Mouse (Mus musculus): ENCODE data around the gene Agbl2. TPM values are rescaled to one million over a fixed set of nuclear protein-coding genes. Genes with fewer than 3 reads are reported as not detected.
A peak's percentile ranks its signal among the peaks of the same experiment; 100 is the strongest.
"Not testable (repeated sequence)": the region's sequence is repeated elsewhere in the genome, so short reads cannot be mapped to it uniquely, and the experiment has no call there.

Gene Agbl2
- total RNA-seq, 2 experiments from 2014 or later, result 1.0 to 1.1 TPM

DNA sequence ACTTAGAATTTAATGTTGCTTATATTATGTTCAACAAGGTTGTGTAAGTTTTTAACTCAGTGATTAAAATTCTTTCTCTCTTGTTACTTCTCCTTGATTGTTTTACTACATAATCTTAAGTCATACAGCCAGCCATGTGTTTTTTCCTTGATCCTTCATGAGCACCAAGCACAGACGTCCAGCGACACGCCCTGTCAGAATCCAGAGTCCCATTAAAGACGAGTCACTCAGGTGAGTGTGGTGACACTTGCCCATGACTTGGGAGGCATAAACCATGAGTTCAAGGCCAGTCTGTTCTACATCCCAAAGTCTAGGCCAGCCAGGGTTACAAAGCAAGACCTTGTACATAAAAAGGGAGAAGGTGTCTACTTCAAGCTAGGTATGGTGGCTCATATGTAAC, 33.6 kb downstream of the Agbl2 start:
- DNase-seq, result no peak

DNA sequence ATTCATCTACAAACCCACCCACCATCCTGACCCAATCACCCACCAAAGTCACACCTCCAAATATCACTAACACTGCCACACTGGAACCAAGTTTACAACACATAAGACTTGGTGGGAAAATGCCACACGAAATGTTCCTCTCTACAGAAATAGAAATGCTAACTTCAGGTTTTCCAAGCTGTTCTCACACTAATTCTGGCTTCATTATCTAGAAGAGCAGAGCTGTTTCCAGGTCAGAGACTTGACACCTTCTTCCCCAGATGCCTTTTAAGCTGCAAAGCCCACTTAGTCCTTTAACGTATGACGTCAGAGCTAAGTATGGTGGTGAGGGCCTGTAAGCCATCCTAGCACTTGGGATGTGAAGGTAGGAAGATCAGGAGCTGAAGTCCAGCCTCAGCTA, 36.2 kb downstream of the Agbl2 start:
- no peak for DNase-seq

DNA sequence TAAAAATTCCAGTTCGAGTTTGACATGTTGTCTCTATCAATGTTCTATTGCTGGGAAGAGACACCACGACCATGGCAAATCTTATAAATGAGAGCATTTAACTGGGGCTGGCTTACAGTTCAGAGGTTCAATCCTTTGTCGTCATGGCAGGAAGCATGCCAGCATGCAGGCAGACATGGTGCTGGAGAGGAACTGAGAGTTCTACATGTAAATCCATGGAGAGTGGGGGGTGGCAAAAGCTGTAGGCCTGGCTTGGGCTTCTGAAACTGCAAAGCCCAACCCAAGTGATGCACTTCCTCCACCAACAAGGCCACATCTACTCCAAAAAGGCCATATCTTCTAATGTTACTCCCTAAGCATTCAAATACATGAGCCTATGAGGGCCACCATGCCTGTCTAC, 38.4 kb downstream of the Agbl2 start:
- no peak for DNase-seq

DNA sequence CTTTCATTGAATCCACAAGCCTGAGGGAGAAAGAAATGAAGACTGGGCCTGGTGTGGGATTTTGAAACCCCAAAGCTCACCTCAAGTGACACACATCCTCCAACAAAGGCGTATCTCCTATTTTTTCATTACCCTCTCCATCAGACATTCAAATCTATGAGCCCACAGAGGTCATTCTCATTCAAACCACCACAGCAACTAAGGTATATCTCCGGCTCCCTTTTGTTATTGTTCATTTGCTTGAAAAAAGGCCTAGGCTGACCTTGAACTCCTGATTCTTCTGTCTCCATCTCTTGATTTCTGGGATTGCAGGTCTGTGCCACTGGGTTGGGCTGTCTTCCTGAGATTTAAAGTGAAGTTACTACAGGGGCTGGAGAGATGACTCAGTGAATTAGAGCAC, 40.5 kb downstream of the Agbl2 start:
- no peak for DNase-seq

DNA sequence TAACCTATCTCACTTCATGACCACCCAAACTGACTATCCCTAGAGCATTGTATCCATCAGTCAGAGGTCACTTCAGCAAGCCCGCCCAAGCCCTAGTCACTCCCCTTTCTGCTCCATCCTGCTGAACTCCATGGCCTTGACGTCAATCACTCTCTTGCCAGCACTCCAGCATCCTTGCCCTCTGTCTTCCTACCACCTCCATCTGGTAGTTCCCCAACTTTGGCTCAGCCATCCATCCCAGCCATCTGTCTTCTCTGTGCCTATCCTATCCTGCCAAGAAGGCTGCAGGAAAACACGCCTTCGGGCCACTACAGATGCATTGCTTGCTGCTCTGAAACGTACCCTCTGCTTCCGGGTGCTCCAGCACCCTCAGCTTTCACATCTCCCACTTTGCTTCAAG, 41.3 kb downstream of the Agbl2 start:
- DNase-seq, result no peak

DNA sequence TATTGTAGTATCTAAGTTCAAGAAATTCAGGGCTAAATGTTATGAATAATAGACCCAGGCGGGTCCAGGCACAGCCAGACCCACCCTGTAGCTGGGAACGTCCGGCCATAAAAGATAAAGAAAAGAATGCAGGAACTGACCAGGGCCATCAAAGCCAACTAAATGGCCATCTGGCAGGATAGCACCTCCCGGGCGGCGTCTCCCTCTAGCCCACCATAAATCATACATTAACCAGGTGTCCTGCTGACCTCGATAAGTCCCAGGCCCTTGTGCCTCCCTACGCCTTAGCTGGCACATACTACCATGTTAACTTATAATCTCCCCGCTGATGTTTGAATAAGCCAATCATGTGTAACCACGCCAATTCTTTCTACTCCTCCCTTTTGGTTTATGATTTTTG, 42.0 kb downstream of the Agbl2 start:
- DNase-seq, result not testable (repeated sequence)

DNA sequence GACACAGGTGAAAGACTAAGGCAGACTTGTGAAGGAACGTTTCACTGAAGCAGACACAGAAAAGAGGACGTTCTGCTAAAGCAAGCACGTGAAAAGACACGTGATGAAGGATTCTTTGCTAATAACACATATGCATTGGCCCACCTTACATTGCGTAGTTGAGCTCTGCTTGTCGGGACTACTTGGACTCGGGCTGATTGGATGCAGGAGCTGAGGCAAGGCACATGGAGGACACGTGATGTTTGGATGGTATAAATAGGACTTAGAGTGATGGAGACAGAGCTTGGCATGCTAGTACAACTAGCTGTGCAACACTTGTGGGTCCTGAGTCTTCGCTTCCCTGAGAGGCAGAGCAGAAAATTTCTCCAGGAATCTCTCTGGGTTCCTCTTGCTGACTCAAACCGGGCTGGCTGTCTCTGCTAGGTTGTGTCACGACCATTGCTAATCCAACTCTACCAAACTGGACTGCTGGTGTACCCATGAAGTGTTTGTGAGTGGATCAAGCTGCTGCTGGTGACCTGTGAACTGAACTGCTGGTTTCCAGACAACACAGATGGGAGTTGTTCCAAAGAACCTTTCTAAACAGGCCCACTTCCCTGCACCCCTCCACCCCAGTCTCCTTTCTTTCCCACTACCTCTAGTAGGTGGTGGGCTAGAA, 43.1 kb downstream of the Agbl2 start:
- DNase-seq, result no peak

DNA sequence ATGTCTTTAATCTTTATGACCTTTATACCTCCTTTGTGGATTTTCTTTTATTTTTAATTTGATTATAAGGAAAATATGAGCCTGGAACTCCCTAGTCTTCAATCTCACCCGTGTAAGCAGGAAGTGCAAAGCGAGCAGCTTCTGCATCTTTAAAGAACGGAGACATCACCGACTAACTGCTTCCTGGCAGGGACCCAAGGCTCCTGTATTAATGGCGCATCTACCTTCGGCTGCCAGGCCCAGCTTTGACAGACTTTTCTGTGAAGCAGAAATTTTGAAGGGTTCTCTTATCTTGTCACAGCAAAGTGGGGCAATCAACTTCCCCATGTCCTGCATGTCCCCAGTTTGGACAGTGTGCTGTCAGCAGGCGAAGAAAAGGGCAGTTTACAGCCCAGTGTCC, 46.2 kb downstream of the Agbl2 start:
- no peak for DNase-seq

DNA sequence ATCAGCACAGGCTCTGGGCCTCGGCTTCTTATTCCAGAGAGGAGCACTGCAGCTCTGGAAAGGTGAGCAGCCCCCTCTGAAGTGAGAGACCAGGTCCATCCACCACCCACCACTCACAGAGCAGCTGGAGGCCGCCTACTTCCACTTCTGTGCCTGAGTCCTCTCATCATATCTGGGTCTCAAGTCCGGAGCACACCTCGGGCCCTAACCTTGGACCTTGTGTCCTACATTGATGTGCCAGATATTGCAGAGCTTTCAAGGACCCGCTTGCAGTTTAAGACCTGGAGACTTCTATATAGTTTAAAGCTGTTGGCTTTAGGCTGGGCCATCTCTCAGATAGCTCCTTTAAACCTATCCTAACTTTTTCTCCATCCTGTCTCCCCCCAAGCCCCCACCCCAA, 51.0 kb downstream of the Agbl2 start:
- no peak for DNase-seq

DNA sequence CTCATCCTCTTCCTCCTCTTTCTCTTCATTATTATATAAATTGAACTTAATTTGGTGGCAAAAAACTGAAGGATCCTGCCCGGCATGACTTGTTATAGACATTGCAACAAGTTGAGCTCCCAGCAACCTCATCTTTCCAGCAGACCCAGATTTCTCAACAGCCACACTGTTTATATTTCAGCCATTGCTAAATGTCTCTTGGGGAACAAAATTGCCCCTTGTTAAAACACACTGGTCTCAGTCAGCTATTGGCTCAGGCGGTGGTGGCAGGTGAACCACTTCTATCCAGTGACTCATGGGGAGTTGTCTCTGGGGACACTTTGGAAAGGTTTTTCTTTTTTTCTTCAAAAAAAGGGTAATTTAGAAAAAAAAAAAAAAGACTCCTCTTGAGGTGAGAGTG, 56.1 kb downstream of the Agbl2 start:
- no peak for DNase-seq

DNA sequence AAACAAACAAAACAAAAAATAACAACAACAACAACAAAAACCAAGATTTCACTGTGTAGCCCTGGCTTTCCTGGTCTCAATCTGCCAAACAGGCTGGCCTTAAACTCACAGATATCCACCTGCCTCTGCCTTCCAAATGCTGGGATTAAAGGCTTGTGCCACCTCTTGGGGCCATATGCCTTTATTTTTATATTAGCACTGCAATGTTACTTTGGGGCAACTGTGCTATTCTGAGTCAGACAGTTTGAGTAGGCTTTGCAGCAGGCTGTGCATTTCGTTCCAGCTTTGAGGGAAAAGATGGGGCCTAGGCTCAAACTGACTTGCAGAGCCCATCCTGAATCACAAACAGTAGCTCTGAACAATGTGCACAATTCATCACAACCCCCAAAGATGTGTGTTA, 61.1 kb downstream of the Agbl2 start:
- no peak for DNase-seq

DNA sequence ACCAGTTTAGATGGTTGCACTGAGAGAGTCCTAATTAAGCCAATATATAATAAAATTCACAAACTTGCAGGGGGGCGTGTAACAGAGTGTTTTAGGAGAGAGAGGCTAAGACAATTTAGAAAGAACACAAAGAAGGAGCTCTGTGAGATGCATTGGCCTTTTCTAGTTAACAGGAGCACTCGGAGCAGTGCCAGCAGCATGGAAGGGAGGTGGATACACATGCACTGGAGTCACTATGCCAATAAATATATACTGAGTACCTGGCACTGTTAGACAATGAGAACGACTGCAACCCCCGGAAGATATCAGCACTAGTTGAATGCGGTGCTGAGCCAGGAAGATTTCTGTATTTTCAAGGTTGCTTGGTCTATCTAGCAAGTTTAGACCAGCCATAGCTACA, 61.7 kb downstream of the Agbl2 start:
- no peak for DNase-seq

DNA sequence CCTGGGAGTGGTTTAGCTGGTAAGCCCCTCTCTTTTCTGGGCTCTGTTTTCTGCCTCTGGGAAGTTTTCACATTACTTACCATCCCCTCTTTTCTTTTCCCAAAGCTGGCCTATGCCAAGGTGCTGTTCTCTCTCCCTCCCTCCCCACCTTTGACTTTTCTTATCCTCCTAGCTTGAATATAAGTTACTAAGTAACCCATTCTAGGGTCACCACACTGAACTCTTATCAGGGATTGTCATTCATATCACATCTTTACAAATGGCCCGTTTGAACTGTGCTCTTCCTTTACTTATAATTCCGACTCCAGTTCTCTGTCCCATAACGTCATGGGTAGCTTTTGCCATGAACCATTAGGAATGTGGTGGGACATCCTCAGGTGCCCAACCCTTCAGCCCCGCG, 62.7 kb downstream of the Agbl2 start:
- DNase-seq, result no peak

DNA sequence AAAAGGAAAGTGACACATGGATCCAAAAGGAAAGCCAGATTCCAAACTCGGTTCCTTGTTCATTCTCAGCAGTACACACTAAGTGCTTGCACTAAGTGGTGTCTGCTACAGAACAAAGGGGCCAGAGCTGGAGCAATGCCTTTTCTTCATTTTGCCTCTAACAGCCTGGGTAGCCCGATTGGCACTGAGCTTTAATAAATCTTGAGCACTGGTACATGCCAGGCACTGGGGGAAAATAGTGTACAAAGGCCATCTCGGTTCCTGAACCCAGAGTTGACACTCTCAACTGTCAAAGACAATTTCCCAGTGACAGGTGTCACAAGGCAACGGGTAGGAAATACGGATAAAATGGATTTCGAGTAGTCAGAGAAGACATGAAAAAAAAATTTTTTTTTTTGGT, 63.6 kb downstream of the Agbl2 start:
- DNase-seq, result peak; percentile 12 to 39

DNA sequence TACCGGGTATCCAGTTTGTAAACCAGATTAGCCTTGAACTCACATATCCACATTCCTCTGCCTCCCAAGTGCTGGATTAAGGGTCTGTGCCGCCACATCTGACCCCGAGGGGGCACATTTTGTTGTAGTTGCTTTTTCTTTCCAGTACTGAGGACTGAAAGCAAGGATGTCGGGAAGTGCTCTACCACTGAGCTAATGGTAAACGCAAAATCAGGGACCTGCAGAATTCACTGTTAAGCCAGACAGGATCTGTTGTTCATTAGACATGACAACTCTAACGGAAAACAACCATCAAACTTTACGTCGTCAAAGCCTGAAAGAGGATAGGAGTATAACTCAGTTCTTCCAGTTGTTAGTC, 64.0 kb downstream of the Agbl2 start:
- peak in 1 of 2 experiments; percentile 11 for DNase-seq

DNA sequence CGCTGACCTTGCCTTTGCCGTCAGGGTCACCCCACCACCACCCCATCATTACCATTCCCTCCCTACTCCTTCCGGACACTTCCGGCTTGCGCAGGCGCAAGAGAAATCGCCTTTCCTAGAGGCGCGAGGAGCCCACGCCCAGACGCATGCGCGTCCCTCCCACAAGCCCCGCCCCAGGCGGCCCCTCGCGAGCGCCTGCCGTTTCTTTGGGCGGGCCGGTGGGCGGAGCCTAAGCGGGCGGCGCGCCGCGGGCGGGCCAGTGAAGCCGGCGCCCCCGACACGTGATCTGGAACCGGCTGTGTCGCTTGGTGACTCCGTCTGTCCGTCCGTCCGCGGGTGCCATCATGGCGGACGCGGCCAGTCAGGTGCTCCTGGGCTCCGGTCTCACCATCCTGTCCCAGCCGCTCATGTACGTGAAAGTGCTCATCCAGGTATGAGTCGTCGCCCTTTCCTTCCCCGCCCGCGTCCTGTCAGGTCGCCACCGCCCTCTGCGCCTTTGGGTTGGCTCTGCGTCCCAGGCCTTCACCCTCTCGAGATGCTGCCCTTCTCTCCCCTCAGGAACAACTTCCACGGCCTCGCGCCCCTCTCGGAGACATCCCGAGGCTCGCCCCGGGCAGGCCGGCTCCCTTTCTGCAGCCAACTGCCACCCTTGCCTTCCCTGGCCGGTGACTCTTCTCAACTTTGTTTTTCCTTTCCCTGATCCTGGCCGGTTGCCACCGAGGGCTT, 64.6 kb downstream of the Agbl2 start, which contains the start of gene Mtch2:
TSS of gene Mtch2 (plus strand) at position 201 of the 726 bp plus-strand sequence.
- DNase-seq, result peak; percentile 99 to 100

DNA sequence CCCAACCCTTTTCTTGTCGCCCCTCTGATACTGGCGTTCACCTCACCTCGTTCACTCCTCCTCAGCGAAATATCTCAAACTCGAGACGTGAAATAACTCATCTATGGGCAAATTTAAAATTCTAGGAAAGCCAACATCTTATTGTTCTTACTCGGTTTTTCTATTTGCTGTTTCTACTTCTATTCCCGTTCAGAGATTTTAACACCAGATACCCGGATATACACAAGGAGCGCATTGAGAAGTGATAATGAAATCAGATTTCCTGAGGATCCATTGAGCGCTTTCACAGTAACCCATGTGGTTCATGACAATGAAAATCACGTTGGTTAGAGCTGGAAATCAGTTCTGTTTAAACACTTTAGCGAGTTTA, 65.1 kb downstream of the Agbl2 start:
- DNase-seq, result no peak

DNA sequence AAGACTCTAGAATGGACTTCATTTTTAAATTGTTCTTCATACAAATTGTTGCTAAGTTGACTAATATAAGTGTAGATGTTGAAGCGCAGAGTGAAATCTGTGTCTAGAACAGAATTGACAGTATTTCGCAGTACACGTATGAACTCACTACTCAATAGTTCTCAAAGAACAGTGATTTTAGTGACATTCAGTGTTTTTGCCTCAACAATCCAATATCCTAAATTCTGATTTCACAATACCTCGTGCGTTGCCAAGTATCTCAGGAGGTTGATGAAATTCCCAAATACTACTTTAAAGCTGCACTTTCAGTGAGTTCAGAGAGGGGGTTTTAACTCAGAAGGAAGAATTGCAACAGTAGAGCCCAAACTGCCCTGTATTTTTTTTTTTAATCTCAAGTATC, 65.8 kb downstream of the Agbl2 start:
- no peak for DNase-seq

DNA sequence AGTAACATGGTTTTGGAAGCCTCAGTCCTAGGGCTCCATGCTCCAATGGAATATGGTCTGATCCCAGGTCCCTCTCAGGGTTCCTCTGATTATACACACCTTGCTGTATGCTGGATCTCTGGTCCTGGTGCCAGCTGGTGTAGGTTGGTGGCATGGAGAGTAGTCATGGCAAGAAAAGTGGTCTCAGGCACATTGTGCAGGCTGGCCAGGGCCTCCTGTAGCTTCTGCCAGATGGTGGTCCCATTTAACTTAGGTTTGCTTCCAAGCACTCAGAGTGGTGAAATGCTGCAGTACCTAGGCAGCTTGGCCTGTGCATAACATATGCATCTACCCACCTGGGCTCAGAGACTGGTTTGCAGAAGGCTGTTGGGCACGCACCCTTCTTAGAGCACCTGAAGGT, 67.9 kb downstream of the Agbl2 start:
- no peak for DNase-seq

DNA sequence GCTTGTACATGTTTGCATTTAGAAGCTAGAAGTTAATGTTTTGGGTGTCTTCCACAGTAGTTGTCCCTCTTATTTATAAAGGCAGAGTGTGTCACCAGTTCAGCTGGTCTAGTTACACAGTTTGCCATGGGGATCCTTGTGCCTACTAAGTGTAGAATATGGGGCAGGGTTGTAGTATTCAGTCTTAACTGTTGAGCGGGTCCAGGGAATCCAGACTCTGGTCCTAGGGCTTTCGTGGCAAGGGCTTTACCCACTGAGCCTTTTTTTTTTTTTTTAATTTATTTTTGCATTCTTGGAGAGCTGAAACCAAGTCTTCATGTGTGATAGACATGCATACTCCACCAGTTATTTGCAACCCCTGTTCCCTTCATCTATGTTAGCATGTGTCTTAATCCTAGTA, 79.0 kb downstream of the Agbl2 start:
- no peak for DNase-seq

DNA sequence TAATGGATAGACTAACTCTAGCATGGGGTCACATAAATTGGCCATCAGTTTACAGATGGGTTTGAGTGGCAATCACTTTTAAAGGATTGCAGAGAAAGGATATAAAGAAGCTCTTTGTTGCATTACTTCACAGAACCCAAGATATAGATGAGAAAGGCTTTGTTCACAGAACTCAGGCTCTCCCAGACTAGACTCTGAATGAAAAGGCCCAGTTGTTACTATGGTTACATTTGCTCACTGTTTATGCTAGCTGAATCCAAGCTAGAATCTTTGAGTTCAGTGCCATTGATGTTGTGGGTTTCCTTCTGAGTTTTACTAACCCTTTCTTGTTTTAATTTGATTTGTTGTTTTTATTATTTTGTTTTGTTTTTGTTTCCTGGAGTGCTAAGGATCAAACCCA, 81.7 kb downstream of the Agbl2 start:
- no peak for DNase-seq

DNA sequence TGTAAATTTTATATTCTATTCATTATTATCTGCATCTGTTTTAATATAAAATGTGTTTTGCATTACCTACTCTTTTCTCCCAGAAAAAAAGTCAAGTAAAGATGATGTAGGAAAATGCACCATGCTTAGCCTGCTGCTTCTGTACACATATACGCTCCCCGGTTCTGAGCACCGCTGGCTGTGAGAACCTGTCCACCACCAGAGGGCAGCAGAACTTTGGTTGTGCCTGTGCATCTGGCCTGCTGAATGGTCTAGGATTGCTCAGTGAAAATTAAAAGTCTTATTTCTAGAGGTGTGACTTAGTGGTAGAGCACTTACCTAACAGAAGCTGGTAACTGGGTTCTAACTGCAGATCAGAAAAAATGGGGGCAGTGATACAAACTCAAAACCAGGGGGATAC, 84.0 kb downstream of the Agbl2 start:
- DNase-seq, result peak; percentile 84 to 91

DNA sequence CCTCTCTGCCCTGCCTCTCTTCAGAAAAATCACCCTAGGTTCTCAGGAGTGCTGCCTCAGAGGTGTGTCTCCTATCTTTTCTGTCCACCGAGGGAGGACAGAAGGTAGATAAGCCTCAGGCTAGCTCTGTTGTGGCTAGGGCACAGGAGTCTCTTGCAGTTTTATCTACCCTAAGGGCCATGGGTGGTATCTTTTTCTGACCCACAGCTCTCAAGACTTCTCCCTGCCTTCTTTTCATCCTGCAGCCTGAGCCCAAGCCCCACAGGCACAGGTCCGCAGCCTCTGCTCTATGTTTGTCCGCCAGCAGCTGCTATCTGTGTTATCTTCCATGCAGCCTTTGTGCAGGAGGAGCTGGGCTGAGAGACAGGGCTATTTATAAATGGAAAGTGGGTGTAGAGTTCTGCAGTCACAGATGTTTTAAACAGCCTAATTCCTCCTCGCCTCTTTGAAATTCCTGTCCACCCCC, 87.6 kb downstream of the Agbl2 start:
- DNase-seq, result no peak
